Mouse (Mus musculus) E14TG2a.4 (cell line): ENCODE results near the gene Rad51c.
"Not testable (repeated sequence)": the region's sequence is repeated elsewhere in the genome, so short reads cannot be mapped to it uniquely, and the experiment has no call there.

Experiments used
- H3K27me3 ChIP-seq: 2 replicates; pipeline ENCODE4 v1.6.1; 2014; ENCODE audit warnings: low read length, control low read depth; ENCODE audit not compliant: insufficient read depth
- H3K36me3 ChIP-seq: 2 replicates; pipeline ENCODE4 v1.6.1; 2014; ENCODE audit warnings: low read length, control low read depth; ENCODE audit not compliant: insufficient read depth
- H3K4me1 ChIP-seq: replicated peaks from 2 replicates; pipeline ENCODE4 v1.6.1; 2014; ENCODE audit warnings: low read depth, low read length, control low read depth
- H3K4me3 ChIP-seq: replicated peaks from 2 replicates; pipeline ENCODE4 v1.5.1; 2014; ENCODE audit warnings: mild to moderate bottlenecking, low read length
- H3K9me3 ChIP-seq: 2 replicates; pipeline ENCODE4 v1.6.1; 2014; ENCODE audit warnings: low read length, control low read depth
- CTCF ChIP-seq: conservative IDR thresholded peaks from 2 replicates; pipeline ENCODE4 v1.5.1; 2014; ENCODE audit warnings: low read length
- NANOG ChIP-seq: IDR thresholded peaks from 2 replicates; pipeline ENCODE4 v1.6.1; 2014; ENCODE audit warnings: borderline replicate concordance, low read length, mixed read lengths
- POU5F1 ChIP-seq: IDR thresholded peaks from 2 replicates; pipeline ENCODE4 v1.6.1; 2014; ENCODE audit warnings: low read length, borderline replicate concordance

Gene Rad51c

DNA sequence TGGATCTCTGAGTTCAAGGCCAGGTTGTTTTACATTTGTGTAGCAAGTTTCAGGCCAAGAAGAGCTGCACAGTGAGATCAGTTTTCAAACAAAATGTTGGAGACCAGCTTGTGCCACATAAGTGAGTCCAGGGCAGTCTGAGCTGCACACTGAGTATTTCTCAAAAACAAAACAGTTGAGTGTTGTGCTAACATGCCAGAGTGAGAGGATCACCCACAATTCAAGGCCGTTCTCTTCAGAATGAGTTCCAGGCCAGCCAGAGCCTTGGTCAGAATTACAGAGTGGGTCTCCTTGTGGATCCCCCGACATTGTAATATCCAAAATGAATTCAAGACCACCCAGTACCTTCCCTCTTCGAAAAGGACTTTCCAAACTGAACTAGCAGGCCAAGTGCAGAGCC lies 41.4 kb upstream of the Rad51c start:
- no peak for TF ChIP-seq NANOG
- TF ChIP-seq POU5F1, result no peak
- TF ChIP-seq CTCF, result no peak
- Histone ChIP-seq H3K27me3 (no peaks in the 10 kb centered on the region), H3K4me1 (peaks cover 43% of the 10 kb centered on the region), H3K4me3 (no peak overlapping the region), H3K9me3 (no peaks in the 10 kb centered on the region), H3K36me3 (peaks cover 7% of the 10 kb centered on the region; the same call in 1 of the 2 replicates)

- not testable (repeated sequence) for H3K27me3 ChIP-seq, H3K9me3 ChIP-seq, H3K36me3 ChIP-seq, H3K4me3 ChIP-seq
- H3K4me1 ChIP-seq, result peaks cover 46% of the 10 kb centered on the region
Observed at GRCm38 (mm10) chr11:87445593-87445992, 40.8 kb upstream of the Rad51c start.

- peaks cover 53% of the 10 kb centered on the region for H3K4me1 ChIP-seq
Observed at GRCm38 (mm10) chr11:87444735-87445428, 40.1 kb upstream of the Rad51c start.

DNA sequence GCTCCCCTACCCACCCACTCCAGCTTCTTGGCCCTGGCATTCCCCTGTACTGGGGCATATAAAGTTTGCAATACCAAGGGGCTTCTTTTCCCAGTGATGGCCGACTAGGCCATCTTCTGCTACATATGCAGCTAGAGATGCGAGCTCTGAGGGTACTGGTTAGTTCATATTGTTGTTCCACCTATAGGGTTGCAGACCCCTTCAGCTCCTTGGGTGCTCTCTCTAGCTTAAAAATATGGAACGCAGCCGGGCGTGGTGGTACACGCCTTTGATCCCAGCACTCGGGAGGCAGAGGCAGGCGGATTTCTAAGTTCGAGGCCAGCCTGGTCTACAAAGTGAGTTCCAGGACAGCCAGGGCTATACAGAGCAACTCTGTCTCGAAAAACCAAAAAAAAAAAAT lies 39.3 kb upstream of the Rad51c start:
- H3K9me3 ChIP-seq, H3K4me3 ChIP-seq, H3K27me3 ChIP-seq: not testable (repeated sequence)
- Histone ChIP-seq H3K4me1 (peaks cover 61% of the 10 kb centered on the region), H3K36me3 (peaks cover 20% of the 10 kb centered on the region)

More at GRCm38 (mm10) chr11:87444735-87445428, 40.1 kb upstream of the Rad51c start:
- no peaks in the 10 kb centered on the region for H3K27me3 ChIP-seq
- no peaks in the 10 kb centered on the region for H3K9me3 ChIP-seq
- no peak for TF ChIP-seq POU5F1
- no peak for TF ChIP-seq NANOG
- TF ChIP-seq CTCF, result no peak
- peaks cover 12% of the 10 kb centered on the region for H3K36me3 ChIP-seq
- H3K4me3 ChIP-seq, result peak overlapping the region; percentile 61

DNA sequence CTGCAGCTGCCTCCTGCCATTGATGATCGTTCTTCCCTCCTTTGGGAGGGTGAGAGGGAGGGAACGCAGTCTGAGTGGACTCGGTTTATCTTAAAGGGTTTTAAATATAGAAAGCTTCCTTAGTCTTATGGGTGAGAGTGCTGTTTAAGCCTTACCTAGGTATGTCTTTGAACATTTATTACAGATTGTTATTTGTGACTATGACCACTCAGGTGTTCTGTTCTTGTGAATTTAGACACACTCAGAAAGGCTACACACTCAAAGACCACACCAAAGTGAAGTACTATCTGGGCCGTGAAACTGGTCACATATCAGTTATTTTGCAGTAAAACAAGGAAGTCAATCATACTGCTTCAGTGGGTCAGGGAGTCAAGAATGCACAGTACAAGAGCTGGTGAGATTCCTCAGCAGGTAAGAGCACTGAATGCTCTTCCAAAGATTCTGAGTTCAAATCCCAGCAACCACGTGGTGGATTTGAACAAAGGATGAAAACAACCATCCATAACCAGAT lies 38.7 kb upstream of the Rad51c start:
- H3K9me3 ChIP-seq, result no peaks in the 10 kb centered on the region
- TF ChIP-seq CTCF (no peak), NANOG (no peak), POU5F1 (no peak)
- peaks cover 25% of the 10 kb centered on the region for H3K36me3 ChIP-seq
- no peaks in the 10 kb centered on the region for H3K27me3 ChIP-seq
- H3K4me1 ChIP-seq, result peaks cover 62% of the 10 kb centered on the region
- no peak overlapping the region for H3K4me3 ChIP-seq

- Histone ChIP-seq H3K4me1 (peaks cover 61% of the 10 kb centered on the region), H3K36me3 (peaks cover 29% of the 10 kb centered on the region), H3K4me3 (peak overlapping the region; percentile 60)
- H3K27me3 ChIP-seq, H3K9me3 ChIP-seq: not testable (repeated sequence)
Observed at GRCm38 (mm10) chr11:87442643-87443372, 38.1 kb upstream of the Rad51c start.

- Histone ChIP-seq H3K36me3 (peaks cover 44% of the 10 kb centered on the region), H3K4me1 (peaks cover 54% of the 10 kb centered on the region), H3K9me3 (no peaks in the 10 kb centered on the region), H3K27me3 (no peaks in the 10 kb centered on the region), H3K4me3 (no peak overlapping the region)
- no peak for TF ChIP-seq CTCF
- no peak for TF ChIP-seq NANOG
- TF ChIP-seq POU5F1, result no peak
Observed at GRCm38 (mm10) chr11:87439796-87440420, 35.2 kb upstream of the Rad51c start.

DNA sequence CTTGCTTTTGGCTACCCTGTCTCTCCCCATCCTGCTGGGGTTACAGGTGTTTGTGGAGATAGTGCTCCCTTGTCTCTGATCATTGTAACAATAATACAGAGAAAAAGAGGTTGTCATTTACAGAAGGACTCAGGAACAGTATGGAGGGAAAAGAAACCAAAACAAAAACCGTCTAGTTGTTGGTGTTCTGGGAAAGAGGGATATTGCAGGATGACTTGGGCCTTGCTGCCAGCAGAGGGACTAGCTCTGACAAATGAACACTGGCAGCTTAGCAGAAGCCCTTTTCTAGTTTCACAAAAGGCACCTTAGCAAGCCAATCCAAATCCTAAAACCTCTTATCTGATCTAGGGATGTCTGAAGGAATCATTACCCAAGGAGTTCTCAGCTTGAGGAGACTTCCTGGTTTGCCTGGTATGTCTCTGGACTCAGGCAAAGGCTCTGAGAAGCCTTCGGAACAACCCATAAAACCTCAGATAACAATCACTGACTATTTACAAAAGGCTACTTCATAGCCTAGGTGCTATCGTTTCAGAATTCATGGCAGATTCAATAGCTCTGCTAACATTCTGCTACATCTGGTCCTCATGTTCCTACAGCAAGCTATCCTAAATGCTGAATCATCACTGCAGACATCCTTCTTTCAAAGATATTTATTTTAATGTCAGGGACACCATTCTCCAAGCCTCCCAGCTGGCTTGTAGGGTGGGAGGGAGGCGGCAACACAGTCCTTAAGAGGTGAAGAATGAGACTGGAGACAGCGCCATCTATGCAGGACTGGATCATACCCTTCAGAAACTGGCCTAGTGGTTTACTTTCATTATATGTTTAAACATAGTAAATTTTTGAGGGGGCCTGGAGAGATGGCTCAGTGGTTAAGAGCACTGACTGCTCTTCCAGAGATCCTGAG lies 31.8 kb upstream of the Rad51c start:
- Histone ChIP-seq H3K9me3 (no peaks in the 10 kb centered on the region), H3K4me1 (peaks cover 53% of the 10 kb centered on the region), H3K4me3 (no peak overlapping the region), H3K27me3 (no peaks in the 10 kb centered on the region), H3K36me3 (peaks cover 53% of the 10 kb centered on the region)
- TF ChIP-seq POU5F1 (no peak), CTCF (no peak), NANOG (no peak)

- H3K9me3 ChIP-seq, H3K4me3 ChIP-seq, H3K27me3 ChIP-seq: not testable (repeated sequence)
- H3K4me1 ChIP-seq, result peaks cover 38% of the 10 kb centered on the region
- H3K36me3 ChIP-seq, result peaks cover 46% of the 10 kb centered on the region
Observed at GRCm38 (mm10) chr11:87435107-87435506, 30.4 kb upstream of the Rad51c start.
